Mouse (Mus musculus) adrenal gland, postnatal 4 days (tissue): ENCODE results near the gene Prpf40b. TPM values are rescaled to one million over a fixed set of nuclear protein-coding genes. Genes with fewer than 3 reads are reported as not detected.

Source experiments
- total RNA-seq, 2 experiments: library from RNA; stranded (reverse); gene quantifications; 2 replicates each; pipeline ENCODE4 v1.2.3; 2021

The Prpf40b gene
- total RNA-seq, 2 experiments from 2014 or later, result 68.7 to 77.8 TPM

Other genes with a start within 250 kb of the Prpf40b start
- gene Prph, start 239.9 kb upstream of the Prpf40b start, total RNA-seq, result 10 to 100 TPM; 26.7 to 68.4 TPM
- 10 to 100 TPM; 14.5 to 17.1 TPM for gene Troap, start 220.5 kb upstream of the Prpf40b start, total RNA-seq
- under 1 TPM in 1 of 2 experiments, not detected in 1; 0.20 TPM for gene C1ql4, start 207.3 kb upstream of the Prpf40b start, total RNA-seq
- gene Dnajc22, start 201.9 kb upstream of the Prpf40b start, total RNA-seq, result 1 to 10 TPM; 3.7 to 6.4 TPM
- 10 to 100 TPM; 30.7 to 34.1 TPM for gene Spats2, start 169.2 kb upstream of the Prpf40b start, total RNA-seq
- 1 to 10 TPM; 3.8 to 6.7 TPM for gene Kcnh3, start 70.2 kb upstream of the Prpf40b start, total RNA-seq
- gene Mcrs1, start 43.1 kb upstream of the Prpf40b start, total RNA-seq, result 10 to 100 TPM; 72.0 to 72.8 TPM
- gene Fam186b, start 801 bp downstream of the Prpf40b start, total RNA-seq, result 1 to 10 TPM; 1.6 to 2.4 TPM
- 10 to 100 TPM; 41.0 to 45.6 TPM for gene Fmnl3, start 75.4 kb downstream of the Prpf40b start, total RNA-seq
- 100 to 1,000 TPM; 520 to 533 TPM for gene Tmbim6, start 97.8 kb downstream of the Prpf40b start, total RNA-seq
- 10 to 100 TPM; 35.7 to 44.5 TPM for gene Nckap5l, start 162.7 kb downstream of the Prpf40b start, total RNA-seq
- gene Bcdin3d, start 179.6 kb downstream of the Prpf40b start, total RNA-seq, result 1 to 10 TPM; 7.8 TPM
- gene Faim2, start 233.1 kb downstream of the Prpf40b start, total RNA-seq, result 10 to 100 TPM; 23.2 to 26.8 TPM